Mouse (Mus musculus) midbrain, postnatal 0 days (tissue): Measurements from ENCODE around the gene Hprt. TPM values are rescaled to one million over a fixed set of nuclear protein-coding genes. Genes with fewer than 3 reads are reported as not detected.

Experiments used
- ATAC-seq: fragments of 200-750 bp; cut with Nextera tagmentation; 2 replicates; pipeline ENCODE4 v1.8.0; 2017; ENCODE audit warnings: moderate number of reproducible peaks, mild to moderate bottlenecking, moderate TSS enrichment, moderate library complexity; ENCODE audit not compliant: low FRiP score
- DNase-seq: peaks from one replicate; pipeline ENCODE4 v3.0.0-alpha.2; 2015; ENCODE audit warnings: low spot score
- H3K27ac ChIP-seq: fragments of 300-500 bp; sonication (generic); 2 replicates; pipeline ENCODE4 v1.5.1; 2014; ENCODE audit warnings: low read depth, mild to moderate bottlenecking, low read length, mixed read lengths
- H3K27me3 ChIP-seq: fragments of 300-500 bp; sonication (generic); 2 replicates; pipeline ENCODE4 v1.6.1; 2014; ENCODE audit warnings: low read length, control low read depth, mixed read lengths; ENCODE audit not compliant: insufficient read depth
- H3K36me3 ChIP-seq: fragments of 300-500 bp; sonication (generic); 2 replicates; pipeline ENCODE4 v1.6.1; 2014; ENCODE audit warnings: low read length, control low read depth, mixed read lengths; ENCODE audit not compliant: insufficient read depth
- H3K4me1 ChIP-seq: fragments of 300-500 bp; sonication (generic); 2 replicates; pipeline ENCODE4 v1.6.1; 2014; ENCODE audit warnings: mild to moderate bottlenecking, control low read depth, antibody characterized with exemption, low read length, mixed read lengths; ENCODE audit not compliant: insufficient read depth
- H3K4me2 ChIP-seq: fragments of 300-500 bp; sonication (generic); 2 replicates; pipeline ENCODE4 v1.6.1; 2014; ENCODE audit warnings: low read depth, mild to moderate bottlenecking, low read length, mixed read lengths; ENCODE audit not compliant: poor library complexity, severe bottlenecking
- H3K4me3 ChIP-seq: fragments of 300-500 bp; sonication (generic); 2 replicates; pipeline ENCODE4 v1.5.1; 2014; ENCODE audit warnings: low read depth, mild to moderate bottlenecking, low read length, moderate library complexity
- H3K9ac ChIP-seq: fragments of 300-500 bp; sonication (generic); replicated peaks from 2 replicates; pipeline ENCODE4 v1.6.1; 2014; ENCODE audit warnings: mild to moderate bottlenecking, low read length, moderate library complexity, mixed read lengths; ENCODE audit not compliant: poor library complexity, severe bottlenecking
- H3K9me3 ChIP-seq: fragments of 300-500 bp; sonication (generic); 2 replicates; pipeline ENCODE4 v1.6.1; 2016; ENCODE audit warnings: low read length, control low read depth
- CTCF ChIP-seq: IDR thresholded peaks from 2 replicates; pipeline ENCODE4 v1.5.1; 2016; ENCODE audit warnings: antibody characterized with exemption, mild to moderate bottlenecking
- WGBS: fragments of 180-500 bp; shearing (Covaris S2); extraction: QIAGEN DNeasy Blood & Tissue Kit; methylation state at CpG from one replicate; pipeline ENCODE4 v1.1.7; 2014; 5-methylcytosine and 5-hydroxymethylcytosine counted together
- polyA plus RNA-seq: library from polyadenylated mRNA; unstranded; fragments of >200 nt; fragmentation: Nextera tagmentation; extraction: Ambion mirVana; gene quantifications from 2 replicates; pipeline ENCODE4 v1.2.1, GENCODE M21; 2015
- total RNA-seq: library from RNA; depleted of rRNA; stranded (reverse); fragments of >200 nt; gene quantifications from 2 replicates; pipeline ENCODE4 v1.2.3, GENCODE M21; 2014

Gene Hprt
- total and polyA plus RNA-seq, 2 experiments from 2014 or later, result 46.5 to 179 TPM

DNA sequence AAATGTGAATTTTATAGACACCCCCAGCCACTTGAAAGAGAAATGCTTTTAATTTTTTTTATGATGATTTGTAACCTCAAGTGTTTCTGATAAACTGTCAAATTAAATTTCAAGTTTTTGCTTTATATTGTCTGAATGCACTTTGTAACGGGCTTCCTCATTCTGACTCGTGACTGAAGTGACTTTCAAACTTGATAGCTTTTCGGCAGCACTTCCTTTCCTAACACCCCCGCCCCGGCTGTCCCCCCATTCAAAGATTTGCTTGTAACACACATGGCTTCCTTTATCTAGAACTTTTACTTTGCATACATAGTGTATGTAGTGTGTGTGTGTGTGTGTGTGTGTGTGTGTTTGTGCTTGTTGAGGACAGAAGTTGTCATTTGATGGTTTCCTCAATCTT is 41.6 kb downstream of the Hprt start:
- Histone ChIP-seq H3K9ac (no peak overlapping the region), H3K4me3 (no peak overlapping the region), H3K36me3 (no peaks in the 10 kb centered on the region), H3K4me2 (no peak overlapping the region), H3K4me1 (no peaks in the 10 kb centered on the region), H3K27me3 (no peaks in the 10 kb centered on the region), H3K9me3 (no peaks in the 10 kb centered on the region), H3K27ac (no peak overlapping the region)
- no peak for TF ChIP-seq CTCF
- WGBS, result 79% methylated on average over 5 of the region's 5 CpGs
- DNase-seq, result no peak
- ATAC-seq, result no peak

DNA sequence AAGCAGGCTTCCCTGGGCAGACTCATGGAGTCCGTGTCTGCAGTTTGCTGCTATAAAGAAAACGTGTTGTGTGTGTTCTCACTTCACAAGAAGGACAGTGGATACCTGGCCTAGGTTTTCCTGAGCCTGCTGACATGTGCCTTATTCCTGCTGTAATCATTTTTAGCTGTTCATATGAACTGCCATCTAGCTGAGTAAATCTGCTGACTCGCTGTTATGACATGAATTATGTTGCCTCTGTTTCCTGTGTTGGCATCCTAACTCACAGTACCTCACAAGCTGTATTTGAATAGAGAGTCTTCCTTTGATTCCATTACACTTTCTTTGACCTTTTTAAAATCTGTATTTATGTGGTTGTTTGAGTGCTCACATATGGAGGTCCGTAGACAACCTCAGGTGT is 50.3 kb downstream of the Hprt start:
- Histone ChIP-seq H3K27ac (no peak overlapping the region), H3K4me2 (no peak overlapping the region), H3K4me3 (no peak overlapping the region), H3K27me3 (no peaks in the 10 kb centered on the region), H3K4me1 (no peaks in the 10 kb centered on the region), H3K36me3 (no peaks in the 10 kb centered on the region), H3K9me3 (no peaks in the 10 kb centered on the region), H3K9ac (no peak overlapping the region)
- WGBS, result 94% methylated on average over 4 of the region's 4 CpGs
- no peak for ATAC-seq
- no peak for TF ChIP-seq CTCF
- no peak for DNase-seq

GRCm38 (mm10) chrX:53039651-53040050 is 51.7 kb downstream of the Hprt start:
- 63% methylated on average over 5 of the region's 5 CpGs for WGBS
- DNase-seq, result no peak

GRCm38 (mm10) chrX:53040138-53040537 is 52.2 kb downstream of the Hprt start:
- no peaks in the 10 kb centered on the region for H3K9me3 ChIP-seq
- no peak overlapping the region for H3K27ac ChIP-seq
- TF ChIP-seq CTCF, result no peak
- ATAC-seq (no peak), DNase-seq (no peak)
- 90% methylated on average over 6 of the region's 6 CpGs for WGBS
- H3K36me3 ChIP-seq, result no peaks in the 10 kb centered on the region
- no peak overlapping the region for H3K4me3 ChIP-seq
- H3K9ac ChIP-seq, result no peak overlapping the region
- H3K27me3 ChIP-seq, result no peaks in the 10 kb centered on the region
- no peak overlapping the region for H3K4me2 ChIP-seq
- H3K4me1 ChIP-seq, result no peaks in the 10 kb centered on the region

More at GRCm38 (mm10) chrX:53039651-53040050, 51.7 kb downstream of the Hprt start:
- Histone ChIP-seq H3K4me3 (no peak overlapping the region), H3K27ac (no peak overlapping the region), H3K4me2 (no peak overlapping the region), H3K9ac (no peak overlapping the region), H3K9me3 (no peaks in the 10 kb centered on the region), H3K36me3 (no peaks in the 10 kb centered on the region), H3K4me1 (no peaks in the 10 kb centered on the region), H3K27me3 (no peaks in the 10 kb centered on the region)
- ATAC-seq, result no peak
- TF ChIP-seq CTCF, result no peak

GRCm38 (mm10) chrX:53041006-53041405 is 53.1 kb downstream of the Hprt start:
- H3K9me3 ChIP-seq, result no peaks in the 10 kb centered on the region
- H3K4me1 ChIP-seq, result no peaks in the 10 kb centered on the region
- no peak overlapping the region for H3K9ac ChIP-seq
- H3K27me3 ChIP-seq, result no peaks in the 10 kb centered on the region
- WGBS, result 88% methylated on average over 6 of the region's 6 CpGs
- no peak for TF ChIP-seq CTCF
- no peak overlapping the region for H3K27ac ChIP-seq
- H3K36me3 ChIP-seq, result no peaks in the 10 kb centered on the region
- no peak for ATAC-seq
- H3K4me3 ChIP-seq, result no peak overlapping the region
- no peak for DNase-seq
- H3K4me2 ChIP-seq, result no peak overlapping the region

- H3K9ac ChIP-seq, result no peak overlapping the region
- ATAC-seq (no peak), DNase-seq (no peak)
- WGBS, result 49% methylated on average over 10 of the region's 10 CpGs
- no peak for TF ChIP-seq CTCF
- no peaks in the 10 kb centered on the region for H3K4me1 ChIP-seq
- H3K27ac ChIP-seq, result no peak overlapping the region
- H3K4me3 ChIP-seq, result no peak overlapping the region
- no peaks in the 10 kb centered on the region for H3K36me3 ChIP-seq
- H3K4me2 ChIP-seq, result no peak overlapping the region
- H3K27me3 ChIP-seq, result no peaks in the 10 kb centered on the region
- H3K9me3 ChIP-seq, result no peaks in the 10 kb centered on the region
Observed at GRCm38 (mm10) chrX:53045187-53045903, 57.4 kb downstream of the Hprt start.
